In the genomic region with DNA sequence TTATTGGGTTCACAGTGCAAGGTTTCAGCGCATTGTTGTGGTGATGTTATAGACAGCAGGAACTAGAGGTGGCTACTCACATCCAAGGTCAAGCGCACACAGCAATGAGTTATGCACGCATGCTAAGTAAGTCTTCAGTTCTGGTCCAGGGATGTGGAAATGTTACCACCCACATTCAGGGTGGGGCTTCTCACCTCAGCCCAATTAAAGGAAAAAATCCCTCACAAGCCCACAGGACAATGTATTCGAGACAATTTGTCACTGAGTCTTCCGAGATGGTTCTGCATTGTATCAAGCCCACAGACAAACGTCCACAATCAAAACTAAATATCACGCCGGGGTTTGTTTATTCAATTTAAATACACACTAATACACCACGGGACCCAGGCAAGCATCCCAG, we compare ENCODE assay signal across 8 mouse cellular contexts. TPM values are rescaled to one million over a fixed set of nuclear protein-coding genes. Genes with fewer than 3 reads are reported as not detected.
DNase-seq lines count a peak whose midpoint lies in the region; ATAC-seq and TF ChIP-seq lines count a peak whose summit lies in the region.

No protein-coding gene starts in this region.

- H3K4me2 ChIP-seq in forebrain, embryonic 16.5 days (ENCODE audit: low read length) = peak overlapping the region; percentile 57
- H3K4me2 ChIP-seq in neural tube, embryonic 12.5 days (replicated peaks) = peak overlapping the region; percentile 70

- no peak for TF ChIP-seq CTCF in layer of hippocampus, adult 2 months (conservative IDR thresholded peaks at IDR 0.05)

- H3K27ac ChIP-seq in layer of hippocampus, adult 2 months = peak overlapping the region; percentile 98
- no peak overlapping the region for H3K27ac ChIP-seq in forebrain, embryonic 16.5 days (ENCODE audit: low read length)
- no peak overlapping the region for H3K27ac ChIP-seq in neural tube, embryonic 12.5 days

- no peaks in the 10 kb centered on the region for H3K9me3 ChIP-seq in forebrain, embryonic 16.5 days (ENCODE audit: control insufficient read depth, low read length)
- H3K9me3 ChIP-seq in neural tube, embryonic 12.5 days = no peaks in the 10 kb centered on the region

- H3K4me1 ChIP-seq in forebrain, embryonic 16.5 days (replicated peaks; ENCODE audit: control insufficient read depth, insufficient read depth, low read length) = peaks cover 10% of the 10 kb centered on the region; the same call in 1 of the 2 replicates
- peaks cover 6% of the 10 kb centered on the region for H3K4me1 ChIP-seq in neural tube, embryonic 12.5 days

- no peaks in the 10 kb centered on the region for H3K27me3 ChIP-seq in forebrain, embryonic 16.5 days (replicated peaks; ENCODE audit: control insufficient read depth, insufficient read depth, low read length)
- H3K27me3 ChIP-seq in neural tube, embryonic 12.5 days (replicated peaks) = no peaks in the 10 kb centered on the region

- H3K4me3 ChIP-seq in layer of hippocampus, adult 2 months = peak overlapping the region; percentile 90
- H3K4me3 ChIP-seq in forebrain, embryonic 16.5 days (replicated peaks; ENCODE audit: low read length) = peak overlapping the region; percentile 56
- peak overlapping the region; percentile 63; the same call in 1 of the 2 replicates for H3K4me3 ChIP-seq in neural tube, embryonic 12.5 days

- H3K9ac ChIP-seq in forebrain, embryonic 16.5 days (replicated peaks; ENCODE audit: low read depth, low read length) = peak overlapping the region; percentile 72
- no peak overlapping the region for H3K9ac ChIP-seq in neural tube, embryonic 12.5 days

- no peak; the same call in 1 of the 2 replicates for ATAC-seq in forebrain, embryonic 16.5 days
- ATAC-seq in neural tube, embryonic 12.5 days (ENCODE audit: low FRiP score, low read depth) = peak; percentile 5

- 82% methylated on average over 9 of the region's 9 CpGs for WGBS in forebrain, embryonic 16.5 days
- 81% methylated on average over 9 of the region's 9 CpGs for WGBS in neural tube, embryonic 12.5 days

- peak in 1 of 2 experiments; percentile 15 for DNase-seq in layer of hippocampus, adult 2 months (ENCODE audit: low spot score in 2 of 2)
- DNase-seq in layer of hippocampus, postnatal 25 days (ENCODE audit: extremely low spot score in 1 of 2, low spot score in 1 of 2) = no peak
- DNase-seq in T-cell, adult 2 months (ENCODE audit: low spot score) = peak; percentile 6
- DNase-seq in layer of hippocampus, adult 9-10 months (ENCODE audit: low spot score) = peak; percentile 18
- DNase-seq in spleen, postnatal 10 days (ENCODE audit: low spot score in 2 of 2) = no peak
- DNase-seq in thymus, postnatal 0 days (ENCODE audit: low spot score) = no peak

- no peaks in the 10 kb centered on the region for H3K36me3 ChIP-seq in forebrain, embryonic 16.5 days (ENCODE audit: control insufficient read depth, insufficient read depth)
- H3K36me3 ChIP-seq in neural tube, embryonic 12.5 days = no peaks in the 10 kb centered on the region

RNA-seq across cellular contexts. Expression of gene Lmbrd1, which starts 0.7 kb away (rescaled TPM):
- 100 to 1,000 TPM; 101 to 102 TPM for total RNA-seq in layer of hippocampus, adult 2 months (2021)
- 100 to 1,000 TPM; 107 to 112 TPM for total RNA-seq in layer of hippocampus, postnatal 25 days (2021)
- 44.2 and 48.0 TPM in 2 replicates for polyA plus RNA-seq in forebrain, embryonic 16.5 days (2015; fragmentation: Nextera tagmentation; extraction: Ambion mirVana)
- 33.1 and 37.2 TPM in 2 replicates for polyA plus RNA-seq in neural tube, embryonic 12.5 days (2016; fragmentation: Nextera tagmentation; extraction: Ambion mirVana)
- 40.3 and 42.3 TPM in 2 replicates for polyA plus RNA-seq in thymus, postnatal 0 days (2015; fragmentation: Nextera tagmentation; extraction: Ambion mirVana)

Comparison
In these comparisons a context has a peak if more than half of its experiments do, and no peak if none do; other contexts are left out.
1. DNase-seq: peak in T-cell, adult 2 months (single experiment) and layer of hippocampus, adult 9-10 months (single experiment); none in layer of hippocampus, postnatal 25 days (0 of 2), spleen, postnatal 10 days (0 of 2) and thymus, postnatal 0 days (single experiment).
2. Peak in every context shown above with its lines, with median percentiles within 50 percentile points of each other: H3K4me3 ChIP-seq.